Mouse (Mus musculus) gastrocnemius, adult 8-10 months (tissue): ENCODE measurements around the gene Rnf2. TPM values are rescaled to one million over a fixed set of nuclear protein-coding genes. Genes with fewer than 3 reads are reported as not detected.

Experiments
- microRNA-seq: library from miRNA; unstranded; fragments of <30 nt; microRNA quantifications from one replicate; pipeline ENCODE4 v1.2.0, GENCODE M21; 2022
- total RNA-seq, 4 experiments: library from RNA; stranded (reverse); gene quantifications; 2 replicates each; pipeline ENCODE4 v1.2.4; 2022

Rnf2 gene
- total RNA-seq, 4 experiments from 2014 or later = 9.3 to 17.7 (median 10.5) TPM

Small RNA genes lying within 50 kb of the gene (microRNA-seq; reads per million reads assigned to microRNA genes)
- not detected for gene Mir7682

Other genes starting within 250 kb of the Rnf2 start
- 100 to 1,000 TPM; 117 to 180 (median 157) TPM for gene Ivns1abp, start 156.5 kb downstream of the Rnf2 start, total RNA-seq
- gene Swt1, start 72.5 kb downstream of the Rnf2 start, total RNA-seq = 1 to 10 TPM; 5.3 to 8.9 (median 6.3) TPM
- gene Trmt1l, start 72.4 kb downstream of the Rnf2 start, total RNA-seq = 10 to 100 TPM; 11.7 to 15.5 (median 13.7) TPM
- 10 to 100 TPM in 1 of 4 experiments, 1 to 10 TPM in 3; 5.7 to 11.8 (median 7.9) TPM for gene Fam129a, start 70.2 kb upstream of the Rnf2 start, total RNA-seq